Mouse (Mus musculus) macrophage (primary cell): ENCODE results near the gene Kctd12. TPM values are rescaled to one million over a fixed set of nuclear protein-coding genes. Genes with fewer than 3 reads are reported as not detected.

Source experiments
- H3K27ac ChIP-seq: fragments of 350-480 bp; formaldehyde crosslinking; 2 replicates; pipeline ENCODE4 v1.9.0; 2021
- H3K36me3 ChIP-seq: fragments of 350-480 bp; formaldehyde crosslinking; 2 replicates; pipeline ENCODE4 v1.9.0; 2021; ENCODE audit errors: inconsistent target
- H3K4me3 ChIP-seq: fragments of 350-480 bp; formaldehyde crosslinking; 2 replicates; pipeline ENCODE4 v1.9.0; 2021; ENCODE audit errors: inconsistent target
- H3K79me2 ChIP-seq: fragments of 350-480 bp; formaldehyde crosslinking; 2 replicates; pipeline ENCODE4 v1.9.0; 2021; ENCODE audit errors: inconsistent target
- WGBS: methylation state at CpG from one replicate; pipeline ENCODE4 v1.1.7; 2026; ENCODE audit warnings: inconsistent platforms; ENCODE audit not compliant: missing documents; 5-methylcytosine and 5-hydroxymethylcytosine counted together
- polyA plus RNA-seq: library from polyadenylated mRNA; stranded (reverse); fragments of 250-400 nt; gene quantifications from 3 replicates; pipeline ENCODE4 v1.2.4, GENCODE M21; 2018; ENCODE audit warnings: inconsistent platforms

Kctd12 gene
- polyA plus RNA-seq, 1 experiment from 2014 or later: 151 TPM

- Histone ChIP-seq H3K36me3 (no peaks in the 10 kb centered on the region), H3K27ac (no peak overlapping the region), H3K4me3 (no peak overlapping the region), H3K79me2 (no peaks in the 10 kb centered on the region)
- 55% methylated on average over 3 of the region's 3 CpGs for WGBS
Observed at GRCm38 (mm10) chr14:102929545-102929944, 52.9 kb downstream of the Kctd12 start.

- no peaks in the 10 kb centered on the region for H3K79me2 ChIP-seq
- WGBS: 80% methylated on average over 5 of the region's 5 CpGs
- no peak overlapping the region for H3K4me3 ChIP-seq
- H3K36me3 ChIP-seq: no peaks in the 10 kb centered on the region
- H3K27ac ChIP-seq: no peak overlapping the region
Observed at GRCm38 (mm10) chr14:102927847-102928466, 54.5 kb downstream of the Kctd12 start.

Other genes with a start within 250 kb of the Kctd12 start
- 12.2 to 32.9 TPM (median 13.4 TPM) in 3 replicates for gene Acod1, start 64.3 kb upstream of the Kctd12 start, polyA plus RNA-seq
- 76.7 to 111 TPM (median 104 TPM) in 3 replicates for gene Cln5, start 87.6 kb upstream of the Kctd12 start, polyA plus RNA-seq
- gene Fbxl3, start 116.9 kb upstream of the Kctd12 start, polyA plus RNA-seq: 27.5 to 57.4 TPM (median 29.6 TPM) in 3 replicates